Mouse (Mus musculus) ES-E14 (cell line): ENCODE measurements at regions not wholly inside any gene's neighbourhood (a gene's known extent, or its start where the extent isn't known, plus 50 kb on each side); places are given as distances from the start of the nearest gene placed in this dataset.

ENCODE experiments used
- CHD2 ChIP-seq: IDR thresholded peaks from 2 replicates; pipeline ENCODE4 v1.6.1; 2014; ENCODE audit warnings: mild to moderate bottlenecking, low read depth, low read length, inconsistent platforms
- HCFC1 ChIP-seq: IDR thresholded peaks from 2 replicates; pipeline ENCODE4 v1.6.1; 2012; ENCODE audit warnings: low read length, inconsistent platforms, borderline replicate concordance; ENCODE audit not compliant: insufficient read depth
- MAFK ChIP-seq: IDR thresholded peaks from 2 replicates; pipeline ENCODE4 v1.6.1; 2014; ENCODE audit warnings: mild to moderate bottlenecking, low read depth, low read length, inconsistent platforms; ENCODE audit not compliant: insufficient read depth
- ZC3H11A ChIP-seq: IDR thresholded peaks from 2 replicates; pipeline ENCODE4 v1.6.1; 2012; ENCODE audit warnings: low read depth, mild to moderate bottlenecking, inconsistent platforms, low read length, borderline replicate concordance
- ZNF384 ChIP-seq: IDR thresholded peaks from 2 replicates; pipeline ENCODE4 v1.6.1; 2012; ENCODE audit warnings: low read depth, low read length, inconsistent platforms

- TF ChIP-seq MAFK: no peak
- TF ChIP-seq CHD2: no peak
- no peak for TF ChIP-seq HCFC1
- TF ChIP-seq ZNF384: no peak
- no peak for TF ChIP-seq ZC3H11A
Observed at GRCm38 (mm10) chr6:53211420-53211819, 75.7 kb upstream of the Creb5 start.
